Mouse (Mus musculus): ENCODE measurements around the gene Parp8. TPM values are rescaled to one million over a fixed set of nuclear protein-coding genes. Genes with fewer than 3 reads are reported as not detected.
"Not testable (repeated sequence)": the region's sequence is repeated elsewhere in the genome, so short reads cannot be mapped to it uniquely, and the experiment has no call there.

Parp8 gene
- total and polyA plus RNA-seq, 3 experiments = 0.38 TPM; not detected in 2

GRCm38 (mm10) chr13:116949056-116949455 is 76.3 kb downstream of the Parp8 start:
- Histone ChIP-seq H3K4me3 (ENCODE audit: low read depth, low read length) (no peak overlapping the region), H3K36me3 (replicated peaks) (no peaks in the 10 kb centered on the region), H3K27me3 (ENCODE audit: insufficient read depth, low read length) (no peaks in the 10 kb centered on the region), H3K9me3 (replicated peaks) (peaks cover 18% of the 10 kb centered on the region), H3K4me1 (ENCODE audit: insufficient read depth, low read depth, low read length) (no peaks in the 10 kb centered on the region)
- TF ChIP-seq GATA2 (IDR thresholded peaks at IDR 0.05; ENCODE audit: borderline replicate concordance, low read depth, low read length) (no peak), POLR2AphosphoS5 (IDR thresholded peaks at IDR 0.05; ENCODE audit: insufficient replicate concordance, low read depth, low read length) (no peak), CTCF (IDR thresholded peaks at IDR 0.05; ENCODE audit: low read depth, low read length) (no peak), GATA1 (IDR thresholded peaks at IDR 0.05; ENCODE audit: borderline replicate concordance, low read length) (no peak), TAL1 (conservative IDR thresholded peaks at IDR 0.05; ENCODE audit: low read depth, low read length) (no peak)
- DNase-seq (ENCODE audit: low spot score) (no peak), ATAC-seq (ENCODE audit: extremely low read depth, insufficient number of reproducible peaks, low FRiP score, poor library complexity, severe bottlenecking) (no peak)

DNA sequence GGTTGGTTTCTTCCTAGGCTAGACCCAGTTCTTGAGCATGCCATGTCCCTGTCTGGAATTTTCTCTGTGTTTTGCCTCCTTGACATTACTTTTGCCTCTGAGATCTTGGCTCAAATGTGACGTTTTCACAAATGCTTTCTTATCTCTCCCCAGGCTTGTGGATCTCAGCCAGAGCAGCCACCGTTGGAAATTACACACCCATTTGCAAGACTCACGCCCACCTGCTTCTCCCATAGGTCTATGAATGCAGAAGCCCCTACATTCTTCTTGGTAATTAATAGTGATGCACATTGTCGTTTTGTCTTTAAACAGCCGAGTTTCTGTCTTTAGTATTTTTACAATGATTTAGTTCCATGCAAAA is 77.1 kb downstream of the Parp8 start:
- no peaks in the 10 kb centered on the region for H3K27me3 ChIP-seq (ENCODE audit: insufficient read depth, low read length)
- peaks cover 19% of the 10 kb centered on the region for H3K9me3 ChIP-seq (replicated peaks)
- no peak for ATAC-seq (ENCODE audit: extremely low read depth, insufficient number of reproducible peaks, low FRiP score, poor library complexity, severe bottlenecking)
- TF ChIP-seq CTCF (IDR thresholded peaks at IDR 0.05; ENCODE audit: low read depth, low read length) (no peak), TAL1 (conservative IDR thresholded peaks at IDR 0.05; ENCODE audit: low read depth, low read length) (no peak), GATA2 (IDR thresholded peaks at IDR 0.05; ENCODE audit: borderline replicate concordance, low read depth, low read length) (no peak), GATA1 (IDR thresholded peaks at IDR 0.05; ENCODE audit: borderline replicate concordance, low read length) (no peak), POLR2AphosphoS5 (IDR thresholded peaks at IDR 0.05; ENCODE audit: insufficient replicate concordance, low read depth, low read length) (no peak)
- H3K4me1 ChIP-seq (ENCODE audit: insufficient read depth, low read depth, low read length) = no peaks in the 10 kb centered on the region
- no peak overlapping the region for H3K4me3 ChIP-seq (ENCODE audit: low read depth, low read length)
- DNase-seq (ENCODE audit: low spot score) = no peak
- H3K36me3 ChIP-seq (replicated peaks) = no peaks in the 10 kb centered on the region

- H3K9me3 ChIP-seq (replicated peaks) = peaks cover 25% of the 10 kb centered on the region
- no peak for ATAC-seq (ENCODE audit: extremely low read depth, insufficient number of reproducible peaks, low FRiP score, poor library complexity, severe bottlenecking)
- H3K4me3 ChIP-seq (ENCODE audit: low read depth, low read length) = no peak overlapping the region
- no peaks in the 10 kb centered on the region for H3K4me1 ChIP-seq (ENCODE audit: insufficient read depth, low read depth, low read length)
- no peaks in the 10 kb centered on the region for H3K36me3 ChIP-seq (replicated peaks)
- no peak for DNase-seq (ENCODE audit: low spot score)
- no peaks in the 10 kb centered on the region for H3K27me3 ChIP-seq (ENCODE audit: insufficient read depth, low read length)
- no peak for TF ChIP-seq GATA1 (IDR thresholded peaks at IDR 0.05; ENCODE audit: borderline replicate concordance, low read length)
- no peak for TF ChIP-seq POLR2AphosphoS5 (IDR thresholded peaks at IDR 0.05; ENCODE audit: insufficient replicate concordance, low read depth, low read length)
Measured at GRCm38 (mm10) chr13:116947611-116948298, 77.6 kb downstream of the Parp8 start.

- Histone ChIP-seq H3K4me1 (ENCODE audit: insufficient read depth, low read depth, low read length) (no peaks in the 10 kb centered on the region), H3K36me3 (replicated peaks) (no peaks in the 10 kb centered on the region), H3K9me3 (replicated peaks) (peaks cover 28% of the 10 kb centered on the region), H3K27me3 (ENCODE audit: insufficient read depth, low read length) (no peaks in the 10 kb centered on the region), H3K4me3 (ENCODE audit: low read depth, low read length) (no peak overlapping the region)
- ATAC-seq (ENCODE audit: extremely low read depth, insufficient number of reproducible peaks, low FRiP score, poor library complexity, severe bottlenecking) (no peak), DNase-seq (ENCODE audit: low spot score) (no peak)
- TF ChIP-seq GATA2 (IDR thresholded peaks at IDR 0.05; ENCODE audit: borderline replicate concordance, low read depth, low read length) = no peak
- TF ChIP-seq GATA1 (IDR thresholded peaks at IDR 0.05; ENCODE audit: borderline replicate concordance, low read length) = no peak
- TF ChIP-seq TAL1 (conservative IDR thresholded peaks at IDR 0.05; ENCODE audit: low read depth, low read length) = no peak
- TF ChIP-seq POLR2AphosphoS5 (IDR thresholded peaks at IDR 0.05; ENCODE audit: insufficient replicate concordance, low read depth, low read length) = no peak
- no peak for TF ChIP-seq CTCF (IDR thresholded peaks at IDR 0.05; ENCODE audit: low read depth, low read length)
Measured at GRCm38 (mm10) chr13:116946566-116946965, 78.8 kb downstream of the Parp8 start.

DNA sequence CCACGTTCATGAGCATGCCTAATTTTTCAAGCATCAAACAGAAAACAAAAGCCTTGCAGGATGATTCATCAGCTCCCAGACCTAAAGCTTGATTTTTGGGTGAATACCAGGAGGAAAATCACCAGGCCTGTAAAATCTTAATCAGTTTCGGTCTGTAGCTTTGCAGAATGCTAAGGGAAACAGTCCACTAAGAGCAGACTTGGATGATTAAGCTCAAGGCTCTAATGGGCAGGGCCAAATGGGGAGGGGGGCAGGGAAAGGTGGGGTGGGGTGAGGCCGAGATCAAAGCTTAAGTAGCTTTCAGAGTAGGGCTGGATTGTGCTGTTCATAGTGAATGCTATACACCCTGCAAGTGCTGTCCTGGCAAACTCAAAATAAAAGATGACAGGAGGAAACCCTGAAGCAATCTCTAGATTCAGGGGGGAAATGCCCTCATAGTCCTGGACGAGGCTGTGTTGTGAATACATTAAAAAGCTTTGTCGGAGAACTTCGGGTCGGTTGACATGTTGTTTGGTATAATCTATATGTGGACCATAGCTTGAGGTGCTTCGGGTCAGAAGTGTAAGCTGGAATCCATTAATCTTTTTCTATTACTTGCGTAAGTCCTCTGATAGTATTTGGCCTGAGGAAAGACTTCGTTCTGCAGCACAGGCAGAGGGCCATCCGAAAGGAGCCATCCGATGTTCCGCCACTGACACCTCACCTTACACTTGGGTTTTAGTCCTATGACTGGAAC is 83.9 kb downstream of the Parp8 start:
- Histone ChIP-seq H3K4me3 (ENCODE audit: low read depth, low read length) (no peak overlapping the region), H3K36me3 (replicated peaks) (no peaks in the 10 kb centered on the region), H3K9me3 (replicated peaks) (peaks cover 31% of the 10 kb centered on the region), H3K27me3 (ENCODE audit: insufficient read depth, low read length) (no peaks in the 10 kb centered on the region), H3K4me1 (ENCODE audit: insufficient read depth, low read depth, low read length) (no peaks in the 10 kb centered on the region)
- TF ChIP-seq GATA1 (IDR thresholded peaks at IDR 0.05; ENCODE audit: borderline replicate concordance, low read length) = no peak
- TF ChIP-seq GATA2 (IDR thresholded peaks at IDR 0.05; ENCODE audit: borderline replicate concordance, low read depth, low read length) = no peak
- no peak for TF ChIP-seq TAL1 (conservative IDR thresholded peaks at IDR 0.05; ENCODE audit: low read depth, low read length)
- no peak for TF ChIP-seq POLR2AphosphoS5 (IDR thresholded peaks at IDR 0.05; ENCODE audit: insufficient replicate concordance, low read depth, low read length)
- TF ChIP-seq CTCF (IDR thresholded peaks at IDR 0.05; ENCODE audit: low read depth, low read length) = no peak
- DNase-seq (ENCODE audit: low spot score) (no peak), ATAC-seq (ENCODE audit: extremely low read depth, insufficient number of reproducible peaks, low FRiP score, poor library complexity, severe bottlenecking) (no peak)

DNA sequence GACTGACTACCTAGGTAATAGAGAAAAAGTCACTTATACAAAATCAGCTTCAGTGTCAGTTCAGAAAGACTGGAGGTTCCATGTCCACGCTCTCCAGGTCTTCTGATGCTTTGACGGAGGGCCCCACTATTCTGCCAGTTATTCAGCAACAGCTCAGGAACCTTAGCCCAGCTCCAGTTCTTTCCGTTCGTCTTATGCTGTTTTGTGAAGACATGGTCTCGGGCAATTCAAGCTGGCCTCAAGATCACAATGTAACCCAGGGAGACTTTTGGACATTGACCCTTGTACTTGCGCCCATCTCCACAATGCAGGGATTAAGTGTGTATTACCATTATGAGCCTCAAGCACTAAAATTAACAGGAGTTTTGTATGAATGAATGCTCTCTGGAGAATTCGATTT is 84.6 kb downstream of the Parp8 start:
- ATAC-seq (ENCODE audit: extremely low read depth, insufficient number of reproducible peaks, low FRiP score, poor library complexity, severe bottlenecking) (no peak), DNase-seq (ENCODE audit: low spot score) (no peak)
- TF ChIP-seq GATA2 (IDR thresholded peaks at IDR 0.05; ENCODE audit: borderline replicate concordance, low read depth, low read length) = no peak
- no peak for TF ChIP-seq TAL1 (conservative IDR thresholded peaks at IDR 0.05; ENCODE audit: low read depth, low read length)
- TF ChIP-seq GATA1 (IDR thresholded peaks at IDR 0.05; ENCODE audit: borderline replicate concordance, low read length) = no peak
- no peak for TF ChIP-seq CTCF (IDR thresholded peaks at IDR 0.05; ENCODE audit: low read depth, low read length)
- TF ChIP-seq POLR2AphosphoS5 (IDR thresholded peaks at IDR 0.05; ENCODE audit: insufficient replicate concordance, low read depth, low read length) = no peak
- H3K4me1 ChIP-seq (ENCODE audit: insufficient read depth, low read depth, low read length) = no peaks in the 10 kb centered on the region
- H3K27me3 ChIP-seq (ENCODE audit: insufficient read depth, low read length) = no peaks in the 10 kb centered on the region
- no peaks in the 10 kb centered on the region for H3K36me3 ChIP-seq (replicated peaks)
- no peak overlapping the region for H3K4me3 ChIP-seq (ENCODE audit: low read depth, low read length)
- peaks cover 35% of the 10 kb centered on the region for H3K9me3 ChIP-seq (replicated peaks)

- not testable (repeated sequence) for ATAC-seq (ENCODE audit: extremely low read depth, insufficient number of reproducible peaks, low FRiP score, poor library complexity, severe bottlenecking)
Measured at GRCm38 (mm10) chr13:116937019-116937418, 88.3 kb downstream of the Parp8 start.

More at GRCm38 (mm10) chr13:116937019-116937418, 88.3 kb downstream of the Parp8 start:
- not testable (repeated sequence) for H3K4me1 ChIP-seq (ENCODE audit: insufficient read depth, low read depth, low read length); H3K4me3 ChIP-seq (ENCODE audit: low read depth, low read length); H3K27me3 ChIP-seq (ENCODE audit: insufficient read depth, low read length); DNase-seq (ENCODE audit: low spot score); H3K36me3 ChIP-seq (replicated peaks)
- H3K9me3 ChIP-seq (replicated peaks) = peaks cover 15% of the 10 kb centered on the region
